Comparison of ENCODE assay signal across 15 mouse cellular contexts in the genomic region with DNA sequence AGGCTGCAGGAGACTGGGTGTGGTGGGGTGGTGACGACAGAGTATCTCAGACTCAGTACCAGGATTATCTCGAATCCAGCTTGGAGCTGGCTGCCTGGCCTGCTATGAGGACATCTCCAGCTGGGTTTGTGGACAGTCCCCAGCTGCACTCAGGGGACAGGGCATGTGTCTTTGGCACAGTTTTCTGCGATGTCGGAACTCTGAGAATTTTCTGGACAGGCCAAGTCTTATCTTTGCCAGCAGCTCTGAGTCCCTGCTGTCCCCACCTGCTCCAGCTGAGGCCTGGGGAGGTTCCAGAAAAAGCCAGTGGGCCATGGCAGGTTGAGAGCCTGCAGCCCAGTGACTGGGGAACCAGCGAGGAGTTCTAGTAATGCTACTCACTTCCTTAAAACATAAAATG.
DNase-seq lines count a peak whose midpoint lies in the region.
"Had no signal": no experiment of that assay in that cellular context is flagged by ENCODE, and none has a peak within 500 bp of the region (broad histone marks: within the 10 kb centered on the region; RNA-seq: fewer than 3 reads in every experiment).

No protein-coding gene starts in this region.

- no peak overlapping the region for H3K27ac ChIP-seq in heart, embryonic 10.5 days
- H3K27ac ChIP-seq: hindbrain, embryonic 13.5 days; limb, embryonic 12.5 days; lung, embryonic 15.5 days had no signal

- H3K36me3 ChIP-seq in heart, embryonic 10.5 days = peaks cover 22% of the 10 kb centered on the region

- no peaks in the 10 kb centered on the region for H3K9me3 ChIP-seq in heart, embryonic 10.5 days
- H3K9me3 ChIP-seq: lung, embryonic 15.5 days had no signal

- peak; percentile 98 for DNase-seq in heart, adult 11 months
- no peak for DNase-seq in heart, embryonic 10.5 days (ENCODE audit: low spot score)
- peak; percentile 38 to 43 for DNase-seq in right cerebral cortex, postnatal 10 days (ENCODE audit: low spot score in 2 of 2)
- DNase-seq in right cerebral cortex, postnatal 25 days = no peak
- peak; percentile 74 for DNase-seq in gastrocnemius, postnatal 14 days
- peak; percentile 74 for DNase-seq in skeletal muscle tissue, adult 2 months (ENCODE audit: low read depth, low spot score)
- no peak for DNase-seq in ovary, adult 18-20 months (ENCODE audit: low spot score)
- no peak for DNase-seq in thymus, postnatal 10 days (ENCODE audit: low spot score in 2 of 2)
- DNase-seq: kidney, adult 18-20 months; midbrain, embryonic 14.5 days; right cerebral cortex, postnatal 14 days; thymus, postnatal 4 days had no signal

- no peak overlapping the region for H3K4me3 ChIP-seq in heart, embryonic 10.5 days
- H3K4me3 ChIP-seq: hindbrain, embryonic 13.5 days; limb, embryonic 12.5 days; lung, embryonic 15.5 days had no signal

- H3K4me1 ChIP-seq in heart, embryonic 10.5 days = peaks cover 46% of the 10 kb centered on the region
- H3K4me1 ChIP-seq: lung, embryonic 15.5 days had no signal

- intact Hi-C loops in gastrocnemius, postnatal 14 days (cut with DNase I; ENCODE audit: low total_unique reads) = no loop called here

- 46% methylated on average over 5 of the region's 5 CpGs for WGBS in heart, embryonic 10.5 days

- no peaks in the 10 kb centered on the region for H3K27me3 ChIP-seq in heart, embryonic 10.5 days (ENCODE audit: insufficient read depth, poor library complexity, severe bottlenecking)
- H3K27me3 ChIP-seq: hindbrain, embryonic 13.5 days; limb, embryonic 12.5 days; lung, embryonic 15.5 days had no signal

Comparison
In these comparisons a context has a peak if more than half of its experiments do, and no peak if none do; other contexts are left out.
1. DNase-seq: peak in heart, adult 11 months (single experiment), right cerebral cortex, postnatal 10 days (2 of 2), gastrocnemius, postnatal 14 days (single experiment) and skeletal muscle tissue, adult 2 months (single experiment); none in heart, embryonic 10.5 days (single experiment), right cerebral cortex, postnatal 25 days (single experiment), ovary, adult 18-20 months (single experiment) and thymus, postnatal 10 days (0 of 2).